Mouse (Mus musculus): Measurements from ENCODE around the gene Rassf1. TPM values are rescaled to one million over a fixed set of nuclear protein-coding genes. Genes with fewer than 3 reads are reported as not detected.

The Rassf1 gene
- total RNA-seq (2021): 10 to 100 TPM; 23.6 to 24.5 TPM
- long read RNA-seq, experiment 1, transcript Rassf1-201 (5 exons, 1,727 nt): major isoform, 39 of 44 reads
- long read RNA-seq, experiment 1, partial matches to known transcripts: 2 of 44 reads
- long read RNA-seq, experiment 1, other reads (novel, unspliced or antisense): 2 of 44 reads
- long read RNA-seq, experiment 2, transcript Rassf1-201 (5 exons, 1,727 nt): major isoform, 26 of 31 reads
- long read RNA-seq, experiment 2, partial matches to known transcripts: 1 of 31 reads
- long read RNA-seq, experiment 2, other reads (novel, unspliced or antisense): 1 of 31 reads

- intact Hi-C loops (cut with DNase I): no loop called here
Measured at GRCm38 (mm10) chr9:107551117-107551889, at the start of gene Rassf1. Rassf1 (plus strand) TSS chr9:107551555.

GRCm38 (mm10) chr9:107502131-107502846 lies 49.1 kb upstream of the Rassf1 start:
- DNase-seq: no peak
- intact Hi-C loops (cut with DNase I): no loop called here

More at GRCm38 (mm10) chr9:107551117-107551889, at the start of gene Rassf1:
- DNase-seq: peak; percentile 77 to 81

- intact Hi-C loops (cut with DNase I): no loop called here
- peak in 1 of 2 experiments; percentile 16 for DNase-seq
Measured at GRCm38 (mm10) chr9:107504662-107505537, 46.5 kb upstream of the Rassf1 start.

GRCm38 (mm10) chr9:107508266-107508665 lies 43.1 kb upstream of the Rassf1 start:
- no peak for DNase-seq
- intact Hi-C loops (cut with DNase I): no loop called here

GRCm38 (mm10) chr9:107510384-107511100 lies 40.8 kb upstream of the Rassf1 start:
- intact Hi-C loops (cut with DNase I): loop anchor here (5.0 kb wide), 1 partner anchor 218 kb away; no protein-coding TSS in a partner anchor
- DNase-seq: no peak

- intact Hi-C loops (cut with DNase I): loop anchor here (5.0 kb wide), 1 partner anchor 219 kb away; no protein-coding TSS in a partner anchor
- DNase-seq: no peak
Measured at GRCm38 (mm10) chr9:107511436-107511835, 39.9 kb upstream of the Rassf1 start.

- DNase-seq: no peak
- intact Hi-C loops (cut with DNase I): loop anchor here (5.0 kb wide), 1 partner anchor 220 kb away; no protein-coding TSS in a partner anchor
Measured at GRCm38 (mm10) chr9:107512326-107512725, 39.0 kb upstream of the Rassf1 start.

- intact Hi-C loops (cut with DNase I): loop anchor here (1.0 to 5.0 kb wide), 3 partner anchors 148 to 222 kb away; no protein-coding TSS in a partner anchor
- DNase-seq: peak; percentile 86 to 91
Measured at GRCm38 (mm10) chr9:107514303-107514955, 36.9 kb upstream of the Rassf1 start.

GRCm38 (mm10) chr9:107520331-107520730 lies 31.0 kb upstream of the Rassf1 start:
- intact Hi-C loops (cut with DNase I): no loop called here
- no peak for DNase-seq

- intact Hi-C loops (cut with DNase I): no loop called here
- DNase-seq: no peak
Measured at GRCm38 (mm10) chr9:107521190-107521589, 30.2 kb upstream of the Rassf1 start.

- no peak for DNase-seq
Measured at GRCm38 (mm10) chr9:107521711-107522399, 29.5 kb upstream of the Rassf1 start.

GRCm38 (mm10) chr9:107522400-107522711 lies 29.0 kb upstream of the Rassf1 start:
- DNase-seq: no peak
- intact Hi-C loops (cut with DNase I): no loop called here

More at GRCm38 (mm10) chr9:107521711-107522399, 29.5 kb upstream of the Rassf1 start:
- intact Hi-C loops (cut with DNase I): no loop called here

- intact Hi-C loops (cut with DNase I): no loop called here
- peak; percentile 58 to 75 for DNase-seq
Measured at GRCm38 (mm10) chr9:107526198-107527026, 24.9 kb upstream of the Rassf1 start.

- intact Hi-C loops (cut with DNase I): no loop called here
- peak; percentile 89 to 92 for DNase-seq
Measured at GRCm38 (mm10) chr9:107533791-107534407, 17.5 kb upstream of the Rassf1 start, which contains the start of gene Tmem115. Tmem115 (plus strand) TSS chr9:107533945.

- DNase-seq: peak; percentile 45 to 56
- intact Hi-C loops (cut with DNase I): no loop called here
Measured at GRCm38 (mm10) chr9:107534408-107535202, 16.8 kb upstream of the Rassf1 start.

GRCm38 (mm10) chr9:107538231-107538630 lies 13.1 kb upstream of the Rassf1 start:
- no peak for DNase-seq
- intact Hi-C loops (cut with DNase I): no loop called here
